Mouse (Mus musculus) stomach, postnatal 0 days (tissue): ENCODE measurements around the gene Hist2h2aa2.

Source experiments
- CTCF ChIP-seq: IDR thresholded peaks from 2 replicates; pipeline ENCODE4 v1.5.1; 2016; ENCODE audit warnings: antibody characterized with exemption, low read depth, mild to moderate bottlenecking, moderate library complexity
- EP300 ChIP-seq: optimal IDR thresholded peaks from 2 replicates; pipeline ENCODE3; 2016; ENCODE audit warnings: antibody characterized with exemption

GRCm38 (mm10) chr3:96221640-96222038 is 18.4 kb downstream of the Hist2h2aa2 start:
- TF ChIP-seq CTCF (no peak), EP300 (no peak)
